ENCODE assay signal across 11 mouse cellular contexts in genomic region chr12:75177646-75178030, GRCm38 (mm10). TPM values are rescaled to one million over a fixed set of nuclear protein-coding genes. Genes with fewer than 3 reads are reported as not detected.
DNase-seq lines count a peak whose midpoint lies in the region; ATAC-seq lines count a peak whose summit lies in the region.
"Had no signal": no experiment of that assay in that cellular context is flagged by ENCODE, and none has a peak within 500 bp of the region (broad histone marks: within the 10 kb centered on the region; RNA-seq: fewer than 3 reads in every experiment).

No protein-coding gene starts in this region.

- H3K9me3 ChIP-seq in heart, embryonic 10.5 days = no peaks in the 10 kb centered on the region
- H3K9me3 ChIP-seq in intestine, embryonic 16.5 days (ENCODE audit: control insufficient read depth, low read length) = no peaks in the 10 kb centered on the region
- no peaks in the 10 kb centered on the region for H3K9me3 ChIP-seq in stomach, embryonic 16.5 days (replicated peaks; ENCODE audit: control insufficient read depth, low read length)

- H3K27me3 ChIP-seq in heart, embryonic 10.5 days (ENCODE audit: insufficient read depth, poor library complexity, severe bottlenecking) = peaks cover 68% of the 10 kb centered on the region
- H3K27me3 ChIP-seq in intestine, embryonic 16.5 days (replicated peaks; ENCODE audit: control insufficient read depth, insufficient read depth, low read length) = peaks cover 37% of the 10 kb centered on the region
- peaks cover 54% of the 10 kb centered on the region for H3K27me3 ChIP-seq in stomach, embryonic 16.5 days (ENCODE audit: control insufficient read depth, insufficient read depth, low read length)

- H3K4me3 ChIP-seq in heart, embryonic 10.5 days = peak overlapping the region; percentile 60
- no peak overlapping the region; the same call in 1 of the 2 replicates for H3K4me3 ChIP-seq in intestine, embryonic 16.5 days (ENCODE audit: low read length)
- peak overlapping the region; percentile 43 for H3K4me3 ChIP-seq in stomach, embryonic 16.5 days (replicated peaks; ENCODE audit: low read length)

- no peak for ATAC-seq in intestine, embryonic 16.5 days
- ATAC-seq in stomach, embryonic 16.5 days (ENCODE audit: insufficient read depth, low FRiP score) = no peak

- H3K9ac ChIP-seq in intestine, embryonic 16.5 days (ENCODE audit: low read depth, low read length) = no peak overlapping the region
- H3K9ac ChIP-seq in stomach, embryonic 16.5 days (ENCODE audit: low read length) = peak overlapping the region; percentile 16; the same call in 1 of the 2 replicates

- H3K36me3 ChIP-seq in heart, embryonic 10.5 days = no peaks in the 10 kb centered on the region
- no peaks in the 10 kb centered on the region for H3K36me3 ChIP-seq in intestine, embryonic 16.5 days (ENCODE audit: control insufficient read depth, insufficient read depth, low read length)
- H3K36me3 ChIP-seq in stomach, embryonic 16.5 days (ENCODE audit: control insufficient read depth, insufficient read depth, low read length) = no peaks in the 10 kb centered on the region

- no peak for DNase-seq in heart, embryonic 10.5 days (ENCODE audit: low spot score)
- no peak for DNase-seq in heart, postnatal 4 days
- peak; percentile 45 for DNase-seq in retina, embryonic 14.5 days (ENCODE audit: low spot score)
- no peak for DNase-seq in retina, postnatal 1 day
- DNase-seq in spleen, postnatal 4 days (ENCODE audit: low spot score in 2 of 2) = no peak
- DNase-seq in cerebellum, postnatal 4 days (ENCODE audit: low spot score in 2 of 2) = no peak

- H3K4me1 ChIP-seq in heart, embryonic 10.5 days = peaks cover 17% of the 10 kb centered on the region
- H3K4me1 ChIP-seq in intestine, embryonic 16.5 days (ENCODE audit: control insufficient read depth, insufficient read depth, low read length) = peaks cover 5% of the 10 kb centered on the region; the same call in 1 of the 2 replicates
- H3K4me1 ChIP-seq in stomach, embryonic 16.5 days (ENCODE audit: control insufficient read depth, insufficient read depth, low read length) = peaks cover 6% of the 10 kb centered on the region; the same call in 1 of the 2 replicates

- no peak overlapping the region for H3K27ac ChIP-seq in heart, embryonic 10.5 days
- no peak overlapping the region for H3K27ac ChIP-seq in intestine, embryonic 16.5 days (ENCODE audit: low read length)
- H3K27ac ChIP-seq in stomach, embryonic 16.5 days (ENCODE audit: low read length) = no peak overlapping the region
- H3K27ac ChIP-seq: macrophage had no signal

- WGBS in heart, embryonic 10.5 days = 5% methylated on average over 13 of the region's 13 CpGs
- 4% methylated on average over 13 of the region's 13 CpGs for WGBS in intestine, embryonic 16.5 days
- WGBS in stomach, embryonic 16.5 days = 6% methylated on average over 13 of the region's 13 CpGs

- H3K4me2 ChIP-seq in intestine, embryonic 16.5 days (ENCODE audit: low read depth, low read length) = peak overlapping the region; percentile 51
- H3K4me2 ChIP-seq in stomach, embryonic 16.5 days (ENCODE audit: low read depth, low read length) = peak overlapping the region; percentile 65

RNA-seq across cellular contexts. Expression of gene Kcnh5, which starts 0.5 kb away (rescaled TPM):
- 0.11 TPM in 1 of 2 replicates, not detected in the other for polyA plus RNA-seq in heart, embryonic 10.5 days (2016; fragmentation: Nextera tagmentation; extraction: Ambion mirVana)
- total RNA-seq in heart, postnatal 4 days (2021) = not detected
- 0.02 TPM in 1 of 2 replicates, not detected in the other for polyA plus RNA-seq in intestine, embryonic 16.5 days (2015; fragmentation: Nextera tagmentation; extraction: Ambion mirVana)
- 0.13 and 0.19 TPM in 2 replicates for polyA plus RNA-seq in stomach, embryonic 16.5 days (2015; fragmentation: Nextera tagmentation; extraction: Ambion mirVana)
- total RNA-seq: hematopoietic stem cell, adult 5-6 weeks had no signal
- polyA plus RNA-seq: C2C12, macrophage had no signal
